Mouse (Mus musculus) frontal cortex, adult (tissue): ENCODE data around the gene Babam2.
A peak's percentile ranks its signal among the peaks of the same experiment; 100 is the strongest.

Source experiments
- ATAC-seq: cut with Nextera tagmentation; 2 replicates; pipeline ENCODE4 v1.9.2; 2017; ENCODE audit warnings: mild to moderate bottlenecking, moderate library complexity, mixed read lengths; ENCODE audit not compliant: low TSS enrichment

Gene Babam2

GRCm38 (mm10) chr5:31985021-31985420 is 287.5 kb downstream of the Babam2 start:
- ATAC-seq, result no peak; the same call in 1 of the 2 replicates

GRCm38 (mm10) chr5:31987541-31988307 is 290.2 kb downstream of the Babam2 start:
- ATAC-seq, result no peak

GRCm38 (mm10) chr5:31997189-31997954 is 299.9 kb downstream of the Babam2 start:
- no peak for ATAC-seq

- ATAC-seq, result no peak
These were observed 301.3 kb downstream of the Babam2 start for GRCm38 (mm10) chr5:31998806-31999205.

GRCm38 (mm10) chr5:32000076-32000475 is 302.6 kb downstream of the Babam2 start:
- no peak for ATAC-seq

GRCm38 (mm10) chr5:32001266-32001665 is 303.8 kb downstream of the Babam2 start:
- no peak for ATAC-seq

- ATAC-seq, result no peak
These were observed 304.3 kb downstream of the Babam2 start for GRCm38 (mm10) chr5:32001771-32002170.

GRCm38 (mm10) chr5:32008401-32008800 is 310.9 kb downstream of the Babam2 start:
- no peak for ATAC-seq

GRCm38 (mm10) chr5:32010056-32010455 is 312.6 kb downstream of the Babam2 start:
- peak; percentile 85 for ATAC-seq

GRCm38 (mm10) chr5:32013053-32013452 is 315.6 kb downstream of the Babam2 start:
- ATAC-seq, result no peak

- no peak for ATAC-seq
These were observed 317.3 kb downstream of the Babam2 start for GRCm38 (mm10) chr5:32014786-32015185.

GRCm38 (mm10) chr5:32015949-32016478 is 318.5 kb downstream of the Babam2 start:
- ATAC-seq, result no peak

GRCm38 (mm10) chr5:32017686-32018085 is 320.2 kb downstream of the Babam2 start:
- no peak for ATAC-seq

- ATAC-seq, result no peak
These were observed 320.8 kb downstream of the Babam2 start for GRCm38 (mm10) chr5:32018276-32018675.

- no peak for ATAC-seq
These were observed 332.4 kb downstream of the Babam2 start for GRCm38 (mm10) chr5:32029834-32030433.

GRCm38 (mm10) chr5:32033185-32033584 is 335.7 kb downstream of the Babam2 start:
- no peak for ATAC-seq

- no peak for ATAC-seq
These were observed 336.1 kb downstream of the Babam2 start for GRCm38 (mm10) chr5:32033621-32034020.

GRCm38 (mm10) chr5:32034475-32035054 is 337.1 kb downstream of the Babam2 start:
- ATAC-seq, result no peak

- peak; percentile 69 for ATAC-seq
These were observed 338.3 kb downstream of the Babam2 start for GRCm38 (mm10) chr5:32035721-32036320.

- ATAC-seq, result no peak
These were observed 339.4 kb downstream of the Babam2 start for GRCm38 (mm10) chr5:32036896-32037295.

GRCm38 (mm10) chr5:32037546-32037945 is 340.1 kb downstream of the Babam2 start:
- ATAC-seq, result peak; percentile 82

- no peak for ATAC-seq
These were observed 341.5 kb downstream of the Babam2 start for GRCm38 (mm10) chr5:32038994-32039393.
